Mouse (Mus musculus) ovary, postnatal 36 days (tissue): ENCODE data around the gene Mapk3.
"Not testable (repeated sequence)": the region's sequence is repeated elsewhere in the genome, so short reads cannot be mapped to it uniquely, and the experiment has no call there.

ENCODE experiments used
- DNase-seq: peaks from one replicate; pipeline ENCODE4 v3.0.0; 2022; ENCODE audit warnings: low spot score, mixed read lengths

Mapk3 gene

GRCm38 (mm10) chr7:126759672-126760390, 430 bp downstream of the Mapk3 start:
- DNase-seq, result no peak

DNA sequence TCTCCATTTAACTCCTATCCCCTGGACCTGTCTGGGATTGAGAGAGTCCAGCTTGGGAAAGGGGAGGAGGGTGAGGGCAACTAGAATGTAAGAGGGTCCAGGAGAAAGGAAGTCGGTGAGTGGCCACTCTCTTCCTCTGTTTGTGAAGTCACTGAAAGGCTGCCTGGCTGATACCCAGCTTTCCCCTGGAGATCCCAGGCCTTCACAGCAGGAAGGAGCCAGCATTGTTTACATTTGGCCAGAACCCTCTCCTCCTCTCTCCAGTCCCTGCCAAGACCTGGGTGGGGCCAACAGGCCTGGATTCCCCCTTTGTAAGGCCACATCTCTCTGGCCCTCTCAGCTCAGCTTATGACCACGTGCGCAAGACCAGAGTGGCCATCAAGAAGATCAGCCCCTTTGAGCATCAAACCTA, 996 bp downstream of the Mapk3 start:
- peak; percentile 79 for DNase-seq

- DNase-seq, result no peak
Measured at GRCm38 (mm10) chr7:126760956-126761355, 1.6 kb downstream of the Mapk3 start.

DNA sequence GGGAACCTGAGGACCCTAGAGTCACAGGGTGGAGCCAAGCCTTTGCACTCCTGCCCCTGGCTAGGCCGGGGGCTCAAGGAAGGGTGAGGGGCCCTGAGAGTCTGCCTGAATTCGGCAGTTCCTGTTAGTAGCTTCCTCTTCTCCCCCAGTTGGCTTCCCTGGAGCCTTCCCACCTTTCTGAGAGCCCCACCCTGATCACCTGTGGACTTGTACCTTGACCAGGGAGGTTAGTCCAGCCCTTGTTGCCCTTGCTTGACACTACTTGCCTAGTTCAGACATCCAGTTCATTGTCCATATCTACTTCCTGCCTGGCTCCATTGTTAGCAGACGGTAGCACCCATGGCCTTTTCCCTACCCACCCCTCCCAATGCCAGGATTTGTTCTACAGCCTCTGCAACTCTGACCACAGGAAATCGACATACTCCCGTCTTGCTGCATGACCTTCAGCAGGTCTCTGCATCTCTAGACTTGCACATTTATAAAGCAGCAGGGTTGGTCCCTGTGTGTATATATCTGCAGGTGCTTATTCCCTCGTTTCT, 2.2 kb downstream of the Mapk3 start:
- DNase-seq, result no peak

GRCm38 (mm10) chr7:126762471-126763008, 3.1 kb downstream of the Mapk3 start:
- DNase-seq, result no peak

- no peak for DNase-seq
Measured at GRCm38 (mm10) chr7:126765540-126765939, 6.1 kb downstream of the Mapk3 start.

- DNase-seq, result no peak
Measured at GRCm38 (mm10) chr7:126766201-126766600, 6.8 kb downstream of the Mapk3 start, which contains the start of gene Gdpd3. Gene Gdpd3 (plus strand): TSS chr7:126766334.

GRCm38 (mm10) chr7:126767001-126767400, 7.6 kb downstream of the Mapk3 start:
- DNase-seq, result no peak

- DNase-seq, result no peak
Measured at GRCm38 (mm10) chr7:126770784-126771183, 11.4 kb downstream of the Mapk3 start.

GRCm38 (mm10) chr7:126773351-126773750, 13.9 kb downstream of the Mapk3 start:
- DNase-seq, result no peak

DNA sequence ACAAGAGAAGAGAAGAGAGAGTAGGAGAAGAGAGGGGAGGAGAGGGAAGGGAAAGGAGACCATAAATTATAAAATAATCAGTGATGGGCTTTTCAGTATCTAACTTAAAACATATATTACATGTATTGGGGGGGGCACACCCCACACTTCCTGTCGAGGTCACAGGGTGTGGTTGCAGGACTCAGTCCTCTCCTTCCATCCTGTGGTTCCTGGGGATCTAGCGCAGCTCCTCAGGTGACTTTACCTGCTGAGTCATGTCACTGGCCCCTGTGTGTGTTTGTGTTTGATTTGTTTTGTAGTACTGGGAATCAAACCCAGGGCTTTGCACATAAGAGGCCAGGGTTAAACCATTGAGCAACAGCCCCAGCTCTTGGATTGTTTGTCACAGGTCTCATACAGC, 15.1 kb downstream of the Mapk3 start:
- no peak for DNase-seq

DNA sequence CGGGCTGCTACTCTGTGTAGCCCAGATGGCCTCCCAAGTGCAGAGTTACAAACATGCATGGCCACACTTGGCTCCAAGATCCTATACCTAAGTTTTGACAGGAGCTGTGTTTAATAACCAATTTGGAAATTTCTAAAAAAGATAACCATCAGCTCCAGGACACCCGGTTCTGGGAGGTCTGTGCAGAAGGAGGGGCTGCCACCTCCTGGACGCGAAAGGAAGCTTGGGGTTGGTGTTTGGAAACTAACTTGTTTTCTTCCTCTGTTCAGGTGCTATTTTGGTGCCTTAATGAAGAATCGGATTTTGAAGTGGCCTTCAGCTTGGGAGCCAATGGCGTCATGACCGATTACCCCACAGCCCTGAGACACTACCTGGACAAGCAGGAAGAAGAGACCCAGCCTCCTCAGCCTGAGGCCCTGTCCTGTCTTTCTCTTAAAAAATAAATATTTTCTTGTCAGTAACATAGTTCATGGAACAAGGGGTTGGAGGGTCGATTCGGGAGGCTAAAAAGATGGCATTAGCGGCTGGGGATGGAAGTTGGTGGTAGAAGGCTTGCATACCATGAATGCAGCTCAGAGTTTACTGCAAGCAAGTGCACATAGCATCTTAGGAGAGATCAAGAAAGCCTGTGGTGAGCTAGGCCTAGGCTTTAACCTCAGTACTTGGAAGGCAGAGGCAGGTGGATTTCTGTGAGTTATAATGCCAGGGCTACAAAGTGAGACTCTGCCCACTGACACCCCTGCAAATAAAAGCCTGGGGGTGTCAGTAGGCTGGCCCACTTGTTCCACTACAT, 16.0 kb downstream of the Mapk3 start:
- no peak for DNase-seq

GRCm38 (mm10) chr7:126775978-126776234, 16.5 kb downstream of the Mapk3 start:
- DNase-seq, result no peak

DNA sequence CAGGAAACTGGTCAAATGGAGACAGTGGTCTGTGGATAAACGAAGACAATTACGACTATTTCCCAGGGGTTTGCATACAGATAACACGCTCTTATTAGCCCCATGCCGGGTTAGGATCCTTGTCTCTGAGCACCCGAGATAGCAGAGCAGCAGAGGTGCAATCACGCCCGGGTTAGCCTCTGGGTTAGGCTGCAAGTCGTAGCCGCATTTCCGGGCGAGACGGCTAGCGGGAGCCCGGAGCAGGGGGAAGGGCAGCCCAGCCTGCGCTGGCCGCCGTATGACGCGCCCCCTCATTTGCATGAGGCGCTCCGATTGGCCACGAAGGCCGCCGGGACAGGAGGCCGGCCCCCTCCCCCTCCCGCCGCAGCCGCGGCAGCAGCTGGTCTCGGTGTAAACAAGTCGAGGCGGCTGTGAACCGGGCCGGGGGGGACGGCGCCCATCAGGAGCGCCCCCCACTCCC, 17.2 kb downstream of the Mapk3 start, which contains the start of gene Ypel3:
Gene Ypel3, plus strand, starts transcription at position 358 of the 460 bp plus-strand sequence.
- DNase-seq, result peak; percentile 96

DNA sequence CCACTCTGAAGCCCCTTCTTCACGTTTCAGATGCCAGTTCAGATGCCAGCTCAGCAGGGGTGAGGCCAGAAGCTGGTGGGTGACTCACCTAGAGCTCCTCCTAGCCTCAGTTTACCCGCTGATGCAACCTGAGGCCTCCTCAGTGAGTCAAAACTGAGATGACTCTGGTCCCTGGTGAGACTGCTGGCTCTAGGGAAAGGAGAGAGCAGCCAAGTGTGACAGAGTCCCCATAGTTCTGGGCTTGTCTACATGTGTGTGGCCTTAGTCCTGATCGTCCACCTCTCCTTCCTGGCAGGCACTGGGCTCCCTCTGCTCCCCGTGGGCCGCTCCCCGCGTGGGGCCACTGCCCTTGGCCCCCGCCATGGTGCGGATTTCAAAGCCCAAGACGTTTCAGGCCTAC, 18.1 kb downstream of the Mapk3 start:
- no peak for DNase-seq

- DNase-seq, result no peak
Measured at GRCm38 (mm10) chr7:126778147-126778546, 18.7 kb downstream of the Mapk3 start.

GRCm38 (mm10) chr7:126779101-126779500, 19.7 kb downstream of the Mapk3 start:
- not testable (repeated sequence) for DNase-seq

GRCm38 (mm10) chr7:126779983-126780970, 20.9 kb downstream of the Mapk3 start:
- peak; percentile 84 for DNase-seq

DNA sequence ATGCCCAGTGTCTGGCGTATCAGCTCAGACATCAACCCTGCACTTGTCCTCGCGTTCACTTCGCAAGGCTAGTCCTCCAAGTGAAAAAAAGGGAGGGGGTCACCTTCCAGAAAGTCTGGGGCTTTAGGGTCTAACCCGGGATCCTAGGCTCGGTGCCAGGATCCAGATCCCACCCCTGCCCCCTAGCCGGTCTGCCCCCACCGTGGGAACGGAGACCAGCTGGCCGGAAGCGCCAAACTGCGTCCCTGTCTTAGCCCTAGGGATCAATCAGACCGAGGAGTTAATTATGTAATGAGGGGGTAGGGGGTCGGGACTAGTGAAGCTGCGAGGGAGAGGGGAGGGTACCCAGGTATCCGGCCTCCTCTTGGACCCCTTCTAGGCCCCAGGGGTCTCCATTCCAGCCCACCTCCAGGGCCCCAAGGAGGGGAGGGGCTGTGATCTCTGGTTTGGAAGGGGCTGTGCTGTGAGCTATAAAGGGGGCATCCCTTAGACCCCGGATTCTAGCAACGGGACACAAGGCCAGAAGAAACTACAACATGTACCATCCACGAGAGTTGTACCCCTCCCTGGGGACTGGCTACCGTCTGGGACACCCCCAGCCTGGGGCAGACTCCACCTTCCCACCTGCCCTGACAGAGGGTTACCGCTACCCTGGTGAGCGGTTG, 21.7 kb downstream of the Mapk3 start, which contains the start of gene Tbx6:
Gene Tbx6, plus strand, starts transcription at position 513 of the 665 bp plus-strand sequence.
- DNase-seq, result no peak

GRCm38 (mm10) chr7:126781661-126782370, 22.4 kb downstream of the Mapk3 start:
- DNase-seq, result no peak
